Mouse (Mus musculus): ENCODE measurements around the gene Dclk1.
A peak's percentile ranks its signal among the peaks of the same experiment; 100 is the strongest.
"Not testable (repeated sequence)": the region's sequence is repeated elsewhere in the genome, so short reads cannot be mapped to it uniquely, and the experiment has no call there.

Gene Dclk1

DNA sequence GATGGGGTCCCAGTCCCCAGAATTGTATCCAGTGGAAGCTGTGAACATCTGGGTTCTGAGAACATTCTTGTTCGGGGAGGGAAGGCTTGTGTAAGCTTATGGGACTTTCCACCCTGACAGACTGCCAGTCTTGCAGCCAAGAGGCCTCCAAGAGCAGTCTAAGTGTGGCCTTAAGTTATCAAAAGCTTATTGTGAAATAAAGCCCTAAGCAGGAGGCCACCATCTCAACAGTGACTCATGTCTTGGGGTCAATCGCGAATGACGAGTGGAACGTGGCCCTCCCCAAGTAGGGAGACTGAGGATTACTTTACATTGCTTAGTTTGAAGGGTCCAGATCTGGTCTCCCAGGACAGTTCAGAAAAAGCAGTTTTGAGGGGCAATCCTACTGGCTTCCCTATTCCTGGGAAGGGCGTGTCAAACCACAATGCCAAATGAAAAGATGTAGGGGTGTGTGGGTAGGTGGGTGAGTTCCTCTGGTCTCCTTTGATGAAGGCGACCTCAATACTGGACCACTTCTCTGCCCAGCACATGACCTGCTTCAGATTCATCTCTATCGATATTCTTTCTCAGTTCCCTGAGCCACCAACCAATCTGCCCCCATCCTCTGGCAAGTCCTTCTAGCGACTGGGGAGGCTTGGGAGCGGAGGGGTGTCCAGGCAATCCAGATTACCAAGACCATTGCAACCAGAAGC, at the start of gene Dclk1:
TSS of gene Dclk1 (plus strand) at position 635 of the 692 bp plus-strand sequence.
- no peak for DNase-seq (ENCODE audit: low spot score in 2 of 2)

DNA sequence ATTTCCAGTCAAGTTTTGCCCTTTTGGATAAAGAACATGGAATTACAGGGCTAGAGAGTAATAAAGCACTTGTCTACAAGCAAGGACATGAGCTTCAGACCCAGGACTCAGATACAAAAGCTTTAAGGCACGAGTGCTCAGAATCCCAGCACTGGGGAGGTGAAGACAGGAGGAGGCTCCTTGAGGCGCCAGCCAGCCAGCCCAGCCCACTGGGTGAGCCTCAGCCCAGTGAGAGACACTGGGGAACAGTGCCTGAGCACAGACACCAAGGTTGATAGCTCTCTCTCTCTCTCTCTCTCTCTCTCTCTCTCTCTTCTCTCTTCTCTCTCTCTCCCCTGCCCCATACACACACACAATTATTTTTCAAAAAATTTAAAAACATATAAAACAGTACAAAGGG, 48.8 kb upstream of the Dclk1 start:
- no peak for DNase-seq (ENCODE audit: low spot score in 2 of 2)

DNA sequence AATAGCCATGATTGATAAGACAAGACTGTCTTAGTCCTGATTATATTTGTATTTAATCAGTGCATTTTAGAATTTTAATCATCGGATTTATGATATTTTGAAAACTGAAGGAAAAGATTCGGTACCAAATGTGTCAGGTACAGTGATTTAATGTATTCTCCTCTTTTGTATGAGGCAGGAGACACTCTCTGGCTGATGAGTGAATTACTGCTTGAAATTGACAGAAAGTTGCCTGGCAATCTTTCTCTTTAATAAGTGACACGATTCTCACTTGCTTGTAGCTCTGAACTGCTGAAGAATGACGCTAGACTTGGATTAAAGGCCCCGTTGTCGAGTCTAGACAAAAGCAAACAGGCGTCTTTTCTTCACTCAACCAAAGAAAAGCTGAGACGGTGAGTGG, 47.4 kb upstream of the Dclk1 start:
- no peak for DNase-seq (ENCODE audit: low spot score in 2 of 2)

DNA sequence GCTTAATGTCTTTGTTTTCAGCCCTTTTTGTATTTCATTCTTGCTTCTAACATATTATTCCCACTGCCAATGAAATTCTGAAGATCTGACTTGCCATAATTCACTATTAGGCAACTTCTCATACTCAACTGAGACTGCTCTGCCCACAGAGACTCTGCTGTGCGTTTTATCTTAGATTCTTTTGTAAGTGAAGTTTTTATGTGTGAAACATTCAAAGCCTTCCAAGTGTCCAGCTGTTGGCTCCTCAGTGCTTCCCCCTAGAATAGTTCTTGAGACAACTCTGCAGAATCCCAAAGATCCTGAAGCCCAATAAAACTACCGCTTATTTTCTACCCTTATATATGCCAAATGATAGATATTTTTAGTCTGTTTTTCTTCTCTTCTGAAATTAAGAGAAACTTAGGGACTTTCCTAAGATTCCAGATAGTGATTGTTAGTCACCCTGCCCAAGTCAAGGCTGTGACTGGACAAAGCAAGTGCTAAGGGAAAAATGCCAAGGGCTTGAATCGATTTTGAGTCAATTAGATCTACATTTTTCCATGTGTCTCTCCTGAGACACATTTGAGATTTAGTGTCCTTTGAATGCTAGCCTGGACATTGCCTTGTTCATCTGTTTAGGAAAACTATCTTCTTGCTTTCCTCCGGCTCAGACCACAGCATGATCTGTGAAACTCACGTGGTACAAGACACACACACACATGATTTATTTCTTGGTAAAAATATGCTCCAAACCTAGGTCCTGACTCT, 46.4 kb upstream of the Dclk1 start:
- no peak for DNase-seq (ENCODE audit: low spot score in 2 of 2)

GRCm38 (mm10) chr3:55196328-55196710, 45.8 kb upstream of the Dclk1 start:
- DNase-seq (ENCODE audit: low spot score in 2 of 2): no peak

DNA sequence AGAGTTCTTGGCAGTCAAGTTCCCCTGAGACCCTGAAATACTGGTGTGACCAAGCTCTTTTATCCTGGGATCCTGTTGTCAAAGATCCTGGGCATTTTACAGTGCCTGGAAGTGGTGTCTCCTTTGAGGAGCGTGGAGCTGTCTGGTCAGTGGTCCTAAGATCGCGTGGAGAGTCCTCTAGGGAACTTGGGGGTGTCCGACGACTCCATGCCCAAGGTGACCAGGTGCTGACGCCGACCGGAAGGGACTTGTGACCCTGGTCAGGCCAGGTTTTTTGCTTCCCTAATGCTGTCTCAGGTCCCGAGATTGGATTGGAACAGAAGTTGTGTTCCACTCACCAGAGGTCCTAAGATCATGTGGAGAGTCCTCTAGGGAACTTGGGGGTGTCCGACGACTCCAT, 38.5 kb upstream of the Dclk1 start:
- DNase-seq (ENCODE audit: low spot score in 2 of 2): not testable (repeated sequence)

DNA sequence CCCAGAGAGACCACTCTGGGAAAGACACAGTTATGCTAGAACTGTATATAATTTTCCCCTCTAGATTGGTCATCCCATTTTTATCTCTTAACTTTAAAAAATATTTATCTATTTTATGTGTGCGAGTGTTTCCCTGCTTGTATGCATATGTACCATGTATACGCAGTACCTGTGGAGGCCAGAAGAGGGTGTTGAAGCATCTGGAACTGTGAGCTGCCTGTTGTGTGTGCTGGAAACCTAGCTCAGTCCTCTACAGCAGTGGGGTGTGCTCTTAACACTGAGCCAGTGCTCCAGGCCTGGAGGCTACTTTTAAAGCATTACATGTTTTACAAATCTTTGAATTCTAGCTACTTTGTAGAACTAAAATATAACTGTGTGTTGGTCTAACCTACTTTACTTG, 35.8 kb upstream of the Dclk1 start:
- no peak for DNase-seq (ENCODE audit: low spot score in 2 of 2)

DNA sequence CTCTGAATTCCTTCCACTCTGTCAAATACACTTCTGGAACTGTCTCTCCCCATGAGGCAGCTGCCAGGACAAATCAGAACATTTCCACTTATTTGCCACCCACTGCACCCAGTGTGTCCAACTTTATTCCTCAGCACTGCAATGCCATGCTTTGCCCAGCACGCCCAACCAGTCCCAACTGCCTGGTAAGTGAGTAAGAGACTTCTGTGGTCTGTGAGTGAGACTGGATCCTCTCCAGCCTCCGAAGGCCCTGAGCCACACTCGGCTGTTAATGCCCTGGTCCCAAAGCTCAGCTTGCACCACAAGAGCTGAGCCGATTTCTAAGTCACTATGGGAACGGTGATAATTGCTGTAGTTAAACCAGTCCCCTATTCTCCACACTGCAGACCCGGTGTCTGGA, 34.5 kb upstream of the Dclk1 start:
- no peak for DNase-seq (ENCODE audit: low spot score in 2 of 2)

DNA sequence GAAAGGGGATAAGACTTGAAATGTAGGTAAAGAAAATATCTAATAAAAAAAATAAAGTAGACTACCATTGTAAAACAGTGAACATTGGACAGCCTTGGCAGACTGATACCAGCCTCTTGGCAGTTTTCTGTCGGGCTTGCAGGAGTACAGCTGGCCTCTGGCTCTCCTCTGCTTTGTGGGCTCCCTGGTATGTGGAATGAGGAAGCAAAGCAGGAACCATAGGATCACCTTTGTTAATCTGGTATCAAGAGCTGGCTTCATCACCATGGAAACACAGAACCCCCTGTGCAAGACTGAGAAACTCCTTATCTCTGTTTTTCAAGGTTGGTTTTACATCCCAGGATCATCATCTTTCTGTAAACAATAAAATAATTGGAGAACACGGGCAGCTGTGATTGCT, 29.9 kb upstream of the Dclk1 start:
- DNase-seq (ENCODE audit: low spot score in 2 of 2): no peak

- DNase-seq (ENCODE audit: low spot score in 2 of 2): no peak
Measured at GRCm38 (mm10) chr3:55213785-55214184, 28.4 kb upstream of the Dclk1 start.

DNA sequence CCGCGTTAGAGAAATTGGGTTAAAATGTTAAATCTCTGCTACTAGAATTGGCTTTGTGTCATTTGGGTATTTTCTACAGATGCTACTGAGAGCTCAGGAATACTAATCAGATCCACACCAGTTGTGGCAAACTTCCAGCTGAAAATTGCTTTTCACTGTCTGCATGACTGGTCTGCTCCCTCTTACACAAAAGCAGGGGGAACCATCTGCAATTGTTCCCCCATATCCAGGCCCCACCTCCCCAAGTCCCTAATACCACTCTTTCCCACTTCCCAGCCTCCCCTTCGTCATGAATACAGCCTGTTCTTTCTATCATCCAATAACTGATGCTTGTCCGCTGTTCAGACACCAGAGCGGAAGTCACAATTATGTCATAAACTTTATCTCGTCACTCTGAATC, 27.8 kb upstream of the Dclk1 start:
- DNase-seq (ENCODE audit: low spot score in 2 of 2): no peak

DNA sequence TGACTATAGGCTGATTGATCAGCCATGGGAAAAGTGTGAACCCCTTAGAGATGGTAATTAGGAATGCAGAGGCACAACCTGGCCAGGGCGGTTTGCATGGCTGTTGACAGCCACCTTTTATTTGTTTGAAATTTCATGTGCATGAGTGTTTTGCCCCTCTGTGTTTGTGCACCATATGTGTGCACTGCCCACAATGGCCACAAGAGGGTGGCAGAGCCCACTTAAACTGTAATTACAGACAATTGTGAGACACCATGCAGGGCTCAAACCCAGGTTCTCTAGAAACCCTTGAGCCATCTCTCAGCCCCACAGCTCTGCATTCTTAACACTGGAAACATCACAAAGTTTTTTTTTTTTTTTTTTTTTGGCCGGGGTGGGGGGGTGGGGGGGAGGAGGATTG, 19.7 kb upstream of the Dclk1 start:
- no peak for DNase-seq (ENCODE audit: low spot score in 2 of 2)

GRCm38 (mm10) chr3:55223862-55224261, 18.3 kb upstream of the Dclk1 start:
- no peak for DNase-seq (ENCODE audit: low spot score in 2 of 2)

- DNase-seq (ENCODE audit: low spot score in 2 of 2): no peak
Measured at GRCm38 (mm10) chr3:55226501-55227213, 15.5 kb upstream of the Dclk1 start.

DNA sequence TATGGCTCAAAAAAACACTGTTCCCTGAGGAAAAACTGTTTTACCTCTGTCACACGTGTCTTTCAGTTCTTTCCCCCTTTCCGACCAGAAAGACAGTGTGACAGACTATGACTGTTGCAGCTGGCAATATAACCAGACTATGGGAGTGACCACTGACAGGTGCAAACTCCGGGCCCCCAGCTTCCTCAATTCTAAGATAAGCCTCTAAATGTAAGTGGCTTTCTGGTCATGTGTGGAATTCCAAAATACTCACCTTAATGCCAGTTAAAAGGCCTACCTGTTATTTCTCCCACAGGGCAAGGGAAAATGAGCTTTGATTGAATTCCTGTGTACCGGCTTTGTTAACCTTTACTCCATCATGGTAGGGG, 15.0 kb upstream of the Dclk1 start:
- DNase-seq (ENCODE audit: low spot score in 2 of 2): no peak

GRCm38 (mm10) chr3:55242422-55243055, 375 bp downstream of the Dclk1 start:
- peak in 1 of 2 experiments; percentile 15 for DNase-seq (ENCODE audit: low spot score in 2 of 2)

DNA sequence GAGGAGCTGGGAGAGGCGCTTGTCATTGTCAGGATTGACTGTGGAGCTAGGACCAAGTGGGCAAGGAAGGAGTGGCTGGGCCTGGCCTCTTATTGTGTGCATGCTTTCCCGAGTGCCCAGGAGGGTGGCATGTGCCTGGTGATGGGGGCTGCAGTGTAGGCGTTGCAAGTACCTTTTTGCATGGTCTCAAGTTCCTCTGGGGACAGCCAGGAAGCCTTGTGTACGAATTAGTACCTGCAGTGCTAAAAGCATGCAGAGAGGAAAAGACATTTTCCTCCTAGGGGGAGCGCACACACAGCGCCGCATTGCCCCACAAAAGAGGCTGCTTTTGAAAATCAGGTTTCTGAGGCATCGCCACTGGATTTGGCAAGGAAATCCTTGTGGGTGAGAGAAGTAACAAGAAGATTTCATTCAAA, 900 bp downstream of the Dclk1 start:
- DNase-seq (ENCODE audit: low spot score in 2 of 2): no peak

DNA sequence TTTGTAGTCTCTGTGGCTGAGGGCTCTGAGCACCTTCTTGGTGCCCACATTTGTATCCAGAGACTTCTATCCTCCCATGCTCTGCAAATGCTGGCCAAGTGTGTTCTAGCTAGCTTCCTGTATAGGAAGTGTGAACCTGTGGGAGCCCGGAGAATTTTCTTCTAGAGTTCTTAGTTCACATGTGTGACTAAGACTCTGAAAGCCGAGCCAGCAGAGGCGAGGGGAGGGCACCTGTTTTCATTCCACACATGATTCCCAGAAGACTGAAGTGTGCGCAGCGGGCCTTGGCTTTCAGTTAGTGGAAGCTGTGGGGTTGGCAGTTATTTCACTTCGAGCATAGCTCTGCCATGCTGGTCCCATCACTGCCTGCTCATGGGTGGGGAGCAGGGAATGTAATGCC, 1.9 kb downstream of the Dclk1 start:
- no peak for DNase-seq (ENCODE audit: low spot score in 2 of 2)

- DNase-seq (ENCODE audit: low spot score in 2 of 2): no peak
Measured at GRCm38 (mm10) chr3:55246618-55247272, 4.6 kb downstream of the Dclk1 start.

DNA sequence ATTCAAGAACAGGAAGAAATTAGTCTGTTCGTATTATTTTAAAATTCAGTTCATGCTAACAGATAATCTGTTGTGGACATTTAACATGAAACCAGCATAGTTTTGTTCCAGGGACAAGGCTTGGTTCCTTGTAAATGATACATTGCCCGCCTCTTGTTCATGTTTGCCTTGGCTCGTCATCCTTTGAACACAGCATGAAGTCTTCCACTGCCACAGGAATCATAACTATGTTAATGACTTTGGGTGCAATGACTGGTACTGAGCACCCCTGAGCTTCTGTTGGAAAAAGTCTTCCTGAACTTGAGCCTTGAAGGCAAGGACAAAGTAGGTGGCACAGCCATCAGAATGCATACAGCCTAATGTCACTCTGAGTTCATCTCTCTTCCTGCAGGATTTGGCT, 5.9 kb downstream of the Dclk1 start:
- no peak for DNase-seq (ENCODE audit: low spot score in 2 of 2)

GRCm38 (mm10) chr3:55248508-55248907, 6.3 kb downstream of the Dclk1 start:
- DNase-seq (ENCODE audit: low spot score in 2 of 2): no peak

DNA sequence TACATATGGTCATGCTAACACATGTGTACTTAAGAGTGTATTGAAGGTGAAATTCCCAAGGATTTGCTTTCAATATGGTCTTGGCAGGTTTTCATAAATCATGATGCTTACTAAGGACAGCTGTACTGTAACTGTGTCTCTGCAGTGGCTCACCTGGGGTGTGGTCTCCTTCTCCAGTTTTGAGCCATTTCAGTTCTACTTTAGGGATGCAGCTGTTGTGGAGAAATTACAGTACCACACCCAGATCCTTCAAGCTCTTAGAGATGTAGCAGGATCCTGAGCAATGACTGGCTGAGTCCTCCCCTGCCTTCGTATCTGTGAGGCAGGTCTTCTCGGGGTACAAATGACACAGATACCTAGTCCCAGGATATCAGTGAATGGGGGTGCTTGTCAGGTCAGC, 8.5 kb downstream of the Dclk1 start:
- DNase-seq (ENCODE audit: low spot score in 2 of 2): no peak
